ENCODE assay signal across 29 mouse cellular contexts in genomic region chr9:109795811-109796210, GRCm38 (mm10). TPM values are rescaled to one million over a fixed set of nuclear protein-coding genes. Genes with fewer than 3 reads are reported as not detected.
"Had no signal": no experiment of that assay in that cellular context is flagged by ENCODE, and none has a peak within 500 bp of the region (broad histone marks: within the 10 kb centered on the region; RNA-seq: fewer than 3 reads in every experiment).

No protein-coding gene starts in this region.

- H3K9me3 ChIP-seq: limb, embryonic 12.5 days; limb, embryonic 15.5 days; lung, embryonic 15.5 days; midbrain, embryonic 12.5 days; neural tube, embryonic 13.5 days; stomach, embryonic 15.5 days had no signal

- H3K27me3 ChIP-seq: limb, embryonic 12.5 days; limb, embryonic 15.5 days; lung, embryonic 15.5 days; midbrain, embryonic 12.5 days; neural tube, embryonic 13.5 days; stomach, embryonic 15.5 days had no signal

- H3K27ac ChIP-seq: limb, embryonic 12.5 days; limb, embryonic 15.5 days; liver, embryonic 14.5 days; lung, embryonic 15.5 days; midbrain, embryonic 12.5 days; neural tube, embryonic 13.5 days; stomach, embryonic 15.5 days had no signal

- H3K4me1 ChIP-seq: limb, embryonic 12.5 days; limb, embryonic 15.5 days; lung, embryonic 15.5 days; midbrain, embryonic 12.5 days; neural tube, embryonic 13.5 days; stomach, embryonic 15.5 days had no signal

- H3K9ac ChIP-seq: limb, embryonic 12.5 days; limb, embryonic 15.5 days; liver, embryonic 14.5 days; liver, postnatal 0 days; lung, embryonic 15.5 days; midbrain, embryonic 12.5 days; neural tube, embryonic 13.5 days; stomach, embryonic 15.5 days had no signal

- H3K4me3 ChIP-seq: limb, embryonic 12.5 days; limb, embryonic 15.5 days; lung, embryonic 15.5 days; midbrain, embryonic 12.5 days; myocyte; neural tube, embryonic 13.5 days; stomach, embryonic 15.5 days had no signal

- H3K36me3 ChIP-seq: limb, embryonic 12.5 days; limb, embryonic 15.5 days; lung, embryonic 15.5 days; midbrain, embryonic 12.5 days; neural tube, embryonic 13.5 days; stomach, embryonic 15.5 days had no signal

- H3K4me2 ChIP-seq: limb, embryonic 12.5 days; limb, embryonic 15.5 days; liver, embryonic 11.5 days; lung, embryonic 15.5 days; midbrain, embryonic 12.5 days; neural tube, embryonic 13.5 days; stomach, embryonic 15.5 days had no signal

- ATAC-seq: liver, postnatal 0 days; midbrain, embryonic 16.5 days had no signal

- DNase-seq: kidney, adult 2 months; kidney, postnatal 14 days; kidney, postnatal 4 days; left cerebral cortex, postnatal 4 days; liver, postnatal 0 days; lung, postnatal 10 days; lung, postnatal 36 days; right cerebral cortex, postnatal 25 days; spleen, adult 18-20 months; thymus, postnatal 36 days had no signal

RNA-seq across cellular contexts. Expression of gene Fbxw27, which starts 5.3 kb away (rescaled TPM):
- total RNA-seq: layer of hippocampus, adult 18-20 months; layer of hippocampus, postnatal 14 days; left cerebral cortex, adult 8-10 months; left cerebral cortex, postnatal 14 days; left cerebral cortex, postnatal 4 days; megakaryocyte-erythroid progenitor cell, adult 5-6 weeks; monocyte, adult 5-6 weeks; neutrophil, adult 5-6 weeks had no signal
- polyA plus RNA-seq: kidney, adult 2 months; kidney, embryonic 14.5 days; limb, embryonic 12.5 days; limb, embryonic 15.5 days; liver, embryonic 11.5 days; liver, embryonic 14.5 days; liver, postnatal 0 days; lung, embryonic 15.5 days; midbrain, embryonic 12.5 days; midbrain, embryonic 16.5 days; myocyte; neural tube, embryonic 13.5 days; stomach, embryonic 15.5 days had no signal

RNA-seq across cellular contexts. Expression of gene Spink8, which starts 16.3 kb away (rescaled TPM):
- total RNA-seq: left cerebral cortex, postnatal 4 days; megakaryocyte-erythroid progenitor cell, adult 5-6 weeks; monocyte, adult 5-6 weeks; neutrophil, adult 5-6 weeks had no signal
- polyA plus RNA-seq: limb, embryonic 12.5 days; liver, embryonic 11.5 days; liver, embryonic 14.5 days; liver, postnatal 0 days; lung, embryonic 15.5 days; midbrain, embryonic 12.5 days; myocyte; neural tube, embryonic 13.5 days had no signal

RNA-seq across cellular contexts. Expression of gene Fbxw26, which starts 49.9 kb away (rescaled TPM):
- total RNA-seq: layer of hippocampus, adult 18-20 months; layer of hippocampus, postnatal 14 days; left cerebral cortex, adult 8-10 months; left cerebral cortex, postnatal 14 days; left cerebral cortex, postnatal 4 days; megakaryocyte-erythroid progenitor cell, adult 5-6 weeks; monocyte, adult 5-6 weeks; neutrophil, adult 5-6 weeks had no signal
- polyA plus RNA-seq: kidney, adult 2 months; limb, embryonic 12.5 days; limb, embryonic 15.5 days; liver, embryonic 11.5 days; liver, postnatal 0 days; lung, embryonic 15.5 days; midbrain, embryonic 12.5 days; midbrain, embryonic 16.5 days; myocyte; neural tube, embryonic 13.5 days had no signal

RNA-seq across cellular contexts. Expression of gene Camp, which starts 53.6 kb away (rescaled TPM):
- total RNA-seq: layer of hippocampus, adult 18-20 months; layer of hippocampus, postnatal 14 days; left cerebral cortex, adult 8-10 months; left cerebral cortex, postnatal 14 days; left cerebral cortex, postnatal 4 days; monocyte, adult 5-6 weeks had no signal
- polyA plus RNA-seq: kidney, adult 2 months; kidney, embryonic 14.5 days; myocyte; urinary bladder, adult 2 months had no signal
